Mouse (Mus musculus) hindbrain, embryonic 14.5 days (tissue): Measurements from ENCODE around the gene Snap23. TPM values are rescaled to one million over a fixed set of nuclear protein-coding genes. Genes with fewer than 3 reads are reported as not detected.

Experiments used
- ATAC-seq: fragments of 200-750 bp; cut with Nextera tagmentation; 2 replicates; pipeline ENCODE4 v1.8.0; 2017; ENCODE audit warnings: moderate number of reproducible peaks, mild to moderate bottlenecking, moderate TSS enrichment, moderate library complexity; ENCODE audit not compliant: low FRiP score
- DNase-seq: peaks from one replicate; pipeline ENCODE4 v3.0.0-alpha.2; 2015; ENCODE audit warnings: low spot score
- H3K27ac ChIP-seq: fragments of 300-500 bp; sonication (generic); 2 replicates; pipeline ENCODE4 v1.5.1; 2014; ENCODE audit warnings: mild to moderate bottlenecking, moderate library complexity
- H3K27me3 ChIP-seq: fragments of 300-500 bp; sonication (generic); 2 replicates; pipeline ENCODE4 v1.6.1; 2014; ENCODE audit warnings: mild to moderate bottlenecking, low read length, mixed read lengths; ENCODE audit not compliant: control insufficient read depth, insufficient read depth
- H3K36me3 ChIP-seq: fragments of 300-500 bp; sonication (generic); replicated peaks from 2 replicates; pipeline ENCODE4 v1.6.1; 2014; ENCODE audit not compliant: control insufficient read depth, insufficient read depth
- H3K4me1 ChIP-seq: fragments of 300-500 bp; sonication (generic); replicated peaks from 2 replicates; pipeline ENCODE4 v1.6.1; 2014; ENCODE audit warnings: antibody characterized with exemption, low read length, mixed read lengths; ENCODE audit not compliant: control insufficient read depth, insufficient read depth
- H3K4me2 ChIP-seq: fragments of 300-500 bp; sonication (generic); replicated peaks from 2 replicates; pipeline ENCODE4 v1.6.1; 2014; ENCODE audit warnings: mild to moderate bottlenecking, moderate library complexity
- H3K4me3 ChIP-seq: fragments of 300-500 bp; sonication (generic); replicated peaks from 2 replicates; pipeline ENCODE4 v1.5.1; 2014; ENCODE audit warnings: mild to moderate bottlenecking, low read length
- H3K9ac ChIP-seq: fragments of 300-500 bp; sonication (generic); 2 replicates; pipeline ENCODE4 v1.6.1; 2014
- H3K9me3 ChIP-seq: fragments of 300-500 bp; sonication (generic); 2 replicates; pipeline ENCODE4 v1.6.1; 2016; ENCODE audit warnings: low read length; ENCODE audit not compliant: control insufficient read depth
- WGBS: fragments of 180-500 bp; shearing (Covaris S2); extraction: QIAGEN DNeasy Blood & Tissue Kit; methylation state at CpG from one replicate; pipeline ENCODE4 v1.1.7; 2014; 5-methylcytosine and 5-hydroxymethylcytosine counted together
- polyA plus RNA-seq: library from polyadenylated mRNA; unstranded; fragments of >200 nt; fragmentation: Nextera tagmentation; extraction: Ambion mirVana; gene quantifications from 2 replicates; pipeline ENCODE4 v1.2.1, GENCODE M21; 2014

Gene Snap23
- polyA plus RNA-seq, 1 experiment from 2014 or later, result 18.9 TPM

GRCm38 (mm10) chr2:120575121-120575520, 7.7 kb downstream of the Snap23 start:
- 93% methylated on average over 3 of the region's 3 CpGs for WGBS
- no peaks in the 10 kb centered on the region for H3K27me3 ChIP-seq
- DNase-seq (no peak), ATAC-seq (no peak)
- H3K4me3 ChIP-seq, result no peak overlapping the region
- no peaks in the 10 kb centered on the region for H3K4me1 ChIP-seq
- no peak overlapping the region for H3K4me2 ChIP-seq
- no peak overlapping the region for H3K9ac ChIP-seq
- H3K36me3 ChIP-seq, result 0 out of 2 replicates have a peak, but pooled peaks cover 5% of the 10 kb centered on the region
- no peak overlapping the region for H3K27ac ChIP-seq
- H3K9me3 ChIP-seq, result no peaks in the 10 kb centered on the region

GRCm38 (mm10) chr2:120575978-120576377, 8.5 kb downstream of the Snap23 start:
- H3K4me1 ChIP-seq, result no peaks in the 10 kb centered on the region
- WGBS, result 93% methylated on average over 2 of the region's 2 CpGs
- no peak overlapping the region for H3K4me2 ChIP-seq
- DNase-seq, result no peak
- no peak overlapping the region for H3K27ac ChIP-seq
- ATAC-seq, result no peak
- no peak overlapping the region for H3K4me3 ChIP-seq
- H3K9ac ChIP-seq, result no peak overlapping the region
- no peaks in the 10 kb centered on the region for H3K9me3 ChIP-seq
- 0 out of 2 replicates have a peak, but pooled peaks cover 5% of the 10 kb centered on the region for H3K36me3 ChIP-seq
- no peaks in the 10 kb centered on the region for H3K27me3 ChIP-seq

- Histone ChIP-seq H3K36me3 (no peaks in the 10 kb centered on the region), H3K9ac (no peak overlapping the region)
- WGBS, result 89% methylated on average over 4 of the region's 4 CpGs
These were observed 10.3 kb downstream of the Snap23 start for GRCm38 (mm10) chr2:120577799-120578198.

GRCm38 (mm10) chr2:120578286-120578685, 10.8 kb downstream of the Snap23 start:
- no peak overlapping the region for H3K4me3 ChIP-seq
- H3K9me3 ChIP-seq, result no peaks in the 10 kb centered on the region
- WGBS, result 90% methylated on average over 5 of the region's 5 CpGs
- no peak overlapping the region for H3K27ac ChIP-seq
- H3K36me3 ChIP-seq, result no peaks in the 10 kb centered on the region
- no peaks in the 10 kb centered on the region for H3K4me1 ChIP-seq
- ATAC-seq (no peak), DNase-seq (no peak)
- H3K27me3 ChIP-seq, result no peaks in the 10 kb centered on the region
- H3K9ac ChIP-seq, result no peak overlapping the region
- no peak overlapping the region for H3K4me2 ChIP-seq

More at GRCm38 (mm10) chr2:120577799-120578198, 10.3 kb downstream of the Snap23 start:
- DNase-seq (no peak), ATAC-seq (no peak)
- Histone ChIP-seq H3K9me3 (no peaks in the 10 kb centered on the region), H3K4me1 (no peaks in the 10 kb centered on the region), H3K27me3 (no peaks in the 10 kb centered on the region), H3K27ac (no peak overlapping the region), H3K4me2 (no peak overlapping the region), H3K4me3 (no peak overlapping the region)

- H3K4me1 ChIP-seq, result no peaks in the 10 kb centered on the region
- no peak overlapping the region for H3K4me2 ChIP-seq
- no peak overlapping the region for H3K9ac ChIP-seq
- H3K27ac ChIP-seq, result no peak overlapping the region
- no peaks in the 10 kb centered on the region for H3K27me3 ChIP-seq
- WGBS, result 84% methylated on average over 5 of the region's 5 CpGs
- H3K4me3 ChIP-seq, result no peak overlapping the region
- peaks cover 59% of the 10 kb centered on the region for H3K36me3 ChIP-seq
- ATAC-seq (no peak), DNase-seq (no peak)
- no peaks in the 10 kb centered on the region for H3K9me3 ChIP-seq
These were observed 22.3 kb downstream of the Snap23 start for GRCm38 (mm10) chr2:120589759-120590158.

- ATAC-seq (no peak), DNase-seq (no peak)
- WGBS, result 97% methylated on average over 1 of the region's 1 CpGs
- Histone ChIP-seq H3K4me3 (no peak overlapping the region), H3K27me3 (no peaks in the 10 kb centered on the region), H3K4me2 (no peak overlapping the region), H3K4me1 (no peaks in the 10 kb centered on the region), H3K36me3 (peaks cover 61% of the 10 kb centered on the region), H3K9ac (no peak overlapping the region), H3K27ac (no peak overlapping the region), H3K9me3 (no peaks in the 10 kb centered on the region)
These were observed 24.8 kb downstream of the Snap23 start for GRCm38 (mm10) chr2:120592227-120592626.

GRCm38 (mm10) chr2:120597734-120598133, 30.3 kb downstream of the Snap23 start:
- Histone ChIP-seq H3K9me3 (no peaks in the 10 kb centered on the region), H3K4me2 (no peak overlapping the region), H3K27me3 (no peaks in the 10 kb centered on the region), H3K27ac (no peak overlapping the region), H3K4me3 (no peak overlapping the region), H3K36me3 (peaks cover 86% of the 10 kb centered on the region), H3K4me1 (no peaks in the 10 kb centered on the region), H3K9ac (no peak overlapping the region)
- ATAC-seq, result no peak
- no peak for DNase-seq
- WGBS, result 94% methylated on average over 2 of the region's 2 CpGs

- Histone ChIP-seq H3K9me3 (no peaks in the 10 kb centered on the region), H3K4me1 (no peaks in the 10 kb centered on the region), H3K27me3 (no peaks in the 10 kb centered on the region), H3K4me2 (no peak overlapping the region), H3K4me3 (no peak overlapping the region), H3K9ac (no peak overlapping the region), H3K27ac (no peak overlapping the region), H3K36me3 (peaks cover 88% of the 10 kb centered on the region)
- DNase-seq (no peak), ATAC-seq (no peak)
- WGBS, result 93% methylated on average over 4 of the region's 4 CpGs
These were observed 32.0 kb downstream of the Snap23 start for GRCm38 (mm10) chr2:120599506-120599905.

- H3K4me2 ChIP-seq, result no peak overlapping the region
- DNase-seq (no peak), ATAC-seq (no peak)
- peaks cover 45% of the 10 kb centered on the region for H3K36me3 ChIP-seq
- no peaks in the 10 kb centered on the region for H3K27me3 ChIP-seq
- no peak overlapping the region for H3K27ac ChIP-seq
- H3K4me1 ChIP-seq, result peaks cover 17% of the 10 kb centered on the region
- 92% methylated on average over 6 of the region's 6 CpGs for WGBS
- H3K4me3 ChIP-seq, result no peak overlapping the region
- no peaks in the 10 kb centered on the region for H3K9me3 ChIP-seq
- H3K9ac ChIP-seq, result no peak overlapping the region
These were observed 38.7 kb downstream of the Snap23 start for GRCm38 (mm10) chr2:120606021-120606690.
